Mouse (Mus musculus) spleen, adult 2 months (tissue): ENCODE results near the gene Mta1.

ENCODE experiments used
- CTCF ChIP-seq: fragments of 200-500 bp; IDR thresholded peaks from 2 replicates; pipeline ENCODE4 v1.5.1; 2011; ENCODE audit warnings: mild to moderate bottlenecking, inconsistent platforms; ENCODE audit not compliant: insufficient read depth, insufficient read length, insufficient replicate concordance; ENCODE audit errors: extremely low read depth
- POLR2A ChIP-seq: fragments of 200-500 bp; IDR thresholded peaks from 2 replicates; pipeline ENCODE4 v1.6.1; 2011; ENCODE audit warnings: low read depth, low read length, inconsistent platforms

DNA sequence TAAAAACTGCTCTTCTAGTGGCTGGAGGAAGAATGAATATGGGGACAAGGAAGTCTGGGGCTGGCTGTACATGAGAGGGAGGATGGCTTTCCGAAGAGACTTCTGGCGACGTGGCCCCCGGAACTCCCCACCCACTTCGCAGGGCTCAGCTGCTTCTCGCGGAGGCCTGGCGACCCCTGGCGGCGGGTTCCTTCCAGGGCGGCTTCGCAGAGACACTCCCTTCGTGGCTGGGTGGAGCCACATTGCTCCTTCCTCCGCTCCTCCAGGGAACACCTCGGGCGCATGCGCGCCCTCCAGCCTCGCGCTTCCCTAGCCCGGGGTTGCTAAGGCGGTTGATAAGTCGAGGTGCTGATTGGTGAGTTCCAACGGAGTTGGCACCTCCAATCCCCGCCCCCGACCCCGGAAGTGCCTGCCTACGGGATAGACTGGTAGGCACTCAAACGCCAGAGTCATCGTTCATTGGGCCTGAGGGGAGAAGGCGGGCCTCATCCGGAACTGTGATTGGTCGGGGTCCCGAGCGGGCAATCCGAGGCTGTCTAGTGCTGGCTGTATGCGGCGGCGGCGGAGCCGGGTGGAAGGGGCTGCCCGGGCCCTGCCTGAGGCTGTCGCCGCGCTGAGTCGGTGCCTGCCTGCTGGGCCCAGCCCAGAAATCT is 57.9 kb downstream of the Mta1 start, which contains the start of gene Tedc1:
- TF ChIP-seq CTCF, result peak; percentile 99
- no peak; the same call in 1 of the 2 replicates for TF ChIP-seq POLR2A
